Mouse (Mus musculus): Measurements from ENCODE around the gene Man1c1.

- TF ChIP-seq MXI1 (IDR thresholded peaks at IDR 0.05; ENCODE audit: low read depth, low read length) (no peak), CTCF (conservative IDR thresholded peaks at IDR 0.05 in 1 of 2, IDR thresholded peaks at IDR 0.05 in 1 of 2; ENCODE audit: low read depth in 2 of 2, low read length in 2 of 2) (no peak), E2F4 (IDR thresholded peaks at IDR 0.05; ENCODE audit: insufficient replicate concordance, low read depth, low read length) (no peak)
These were observed 104.0 kb downstream of the Man1c1 start for GRCm38 (mm10) chr4:134600060-134600459.
